Mouse (Mus musculus) right cerebral cortex, adult 18-20 months (tissue): Measurements from ENCODE around the gene Gm45234.

Source experiments
- DNase-seq: peaks from one replicate; pipeline ENCODE4 v3.0.0; 2022; ENCODE audit warnings: mixed read lengths

Gm45234 gene

DNA sequence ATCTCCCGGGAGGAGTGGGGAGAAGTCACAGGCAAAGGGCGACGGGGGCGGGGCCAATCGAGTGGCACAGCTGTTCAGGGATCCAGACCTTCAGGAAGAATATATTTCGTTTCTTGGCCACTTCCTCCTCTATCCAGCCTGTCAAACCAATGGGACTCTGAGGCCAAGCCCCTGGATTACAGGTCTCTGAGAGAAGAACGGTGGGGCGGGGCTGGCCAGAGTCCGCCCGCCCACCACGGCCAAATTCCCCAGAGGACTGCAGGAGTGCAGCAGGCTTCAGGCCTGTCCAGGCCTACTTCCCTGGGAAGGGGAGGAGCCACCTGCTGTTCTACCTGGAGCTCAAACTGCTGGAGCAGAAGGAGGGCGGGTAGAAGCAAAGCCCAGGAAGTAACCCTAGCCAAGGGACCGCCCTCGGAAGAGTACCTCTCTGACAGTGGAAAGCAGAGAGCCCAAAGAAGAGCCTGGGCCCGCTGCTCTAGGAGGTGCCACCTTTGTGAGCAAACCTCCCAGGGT lies 17.3 kb downstream of the Gm45234 start, which contains the start of gene Ptpn6:
Ptpn6 (minus strand) TSS at position 204 of the 513 bp plus-strand sequence.
- no peak for DNase-seq

DNA sequence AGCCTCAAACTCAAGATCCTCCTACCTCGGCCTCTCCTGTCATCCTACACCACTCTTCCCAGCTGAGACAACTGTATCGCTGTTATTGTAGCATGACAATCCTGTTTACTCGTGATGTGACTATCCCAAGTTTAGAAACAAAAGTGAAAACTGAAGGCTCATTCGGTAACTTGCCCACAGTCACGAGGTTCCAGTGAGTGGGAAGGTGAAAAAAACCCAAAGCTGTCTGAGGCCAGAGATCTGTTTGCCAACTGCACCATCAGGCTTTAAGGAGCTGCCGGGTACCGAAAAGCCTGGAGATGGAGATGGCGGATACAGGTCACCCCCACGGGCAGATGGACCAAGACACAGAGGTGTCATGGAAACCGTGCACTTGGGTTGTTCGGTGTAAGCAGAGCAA lies 18.8 kb downstream of the Gm45234 start:
- no peak for DNase-seq

DNA sequence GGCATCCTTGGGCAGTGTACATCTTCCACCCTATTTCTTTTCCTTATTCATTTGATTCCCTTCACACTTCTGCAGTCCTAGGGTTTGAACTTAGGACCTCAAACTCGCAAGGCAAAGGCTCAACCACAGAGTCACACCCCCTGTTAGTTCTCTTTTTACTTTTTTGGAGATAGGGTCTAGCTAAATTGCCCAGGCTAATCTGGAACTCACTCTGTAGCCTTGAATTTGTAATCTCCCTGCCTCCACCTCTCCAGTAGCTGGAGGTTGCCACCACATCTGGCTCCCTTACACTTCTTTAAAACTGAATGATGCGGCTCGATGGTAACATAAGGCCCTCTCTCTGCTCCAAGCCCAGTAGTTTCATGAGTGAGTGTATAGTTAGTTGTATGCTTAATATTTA lies 21.4 kb downstream of the Gm45234 start:
- no peak for DNase-seq

DNA sequence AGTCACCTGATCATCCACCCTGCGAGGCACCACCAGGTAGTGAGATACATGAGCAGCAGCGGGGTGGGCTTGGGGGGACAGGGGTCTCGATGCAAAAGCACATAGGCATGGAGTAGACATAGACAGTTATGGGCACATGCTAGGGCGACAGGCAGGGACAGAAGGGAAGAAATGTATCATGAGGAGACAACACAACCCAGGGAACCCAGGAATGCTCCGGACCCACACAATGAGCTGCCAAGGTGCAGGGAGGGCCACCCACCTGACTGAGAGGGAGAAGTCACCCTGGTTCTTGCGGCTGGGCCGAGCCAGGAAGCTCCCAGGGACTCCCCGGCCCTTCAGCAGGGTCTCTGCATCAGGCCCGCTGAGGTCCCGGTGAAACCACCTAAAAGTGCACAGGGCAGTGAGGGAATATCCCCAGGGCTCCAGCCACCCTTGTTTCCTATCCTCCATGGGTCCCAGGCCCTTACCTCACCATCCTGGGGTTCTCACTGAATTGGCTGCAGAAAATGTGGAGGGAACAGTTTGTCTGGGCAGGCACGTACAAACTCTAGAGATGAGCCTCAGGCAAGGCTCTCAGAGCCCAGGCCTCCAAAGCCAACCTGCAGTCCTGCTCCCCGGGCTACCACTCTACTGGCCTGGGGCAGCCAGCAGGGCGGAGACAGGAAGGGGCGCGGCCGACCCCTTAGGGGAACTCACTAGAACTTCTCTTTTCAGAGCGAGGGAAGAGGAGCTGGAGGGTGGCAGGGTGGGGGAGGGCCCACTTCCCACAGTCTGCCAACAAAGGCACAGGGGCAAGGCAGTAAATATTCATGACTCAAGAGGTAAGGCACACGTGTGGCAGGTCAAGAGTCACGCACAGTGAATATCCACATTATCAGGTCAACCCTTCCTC lies 23.1 kb downstream of the Gm45234 start:
- no peak for DNase-seq

DNA sequence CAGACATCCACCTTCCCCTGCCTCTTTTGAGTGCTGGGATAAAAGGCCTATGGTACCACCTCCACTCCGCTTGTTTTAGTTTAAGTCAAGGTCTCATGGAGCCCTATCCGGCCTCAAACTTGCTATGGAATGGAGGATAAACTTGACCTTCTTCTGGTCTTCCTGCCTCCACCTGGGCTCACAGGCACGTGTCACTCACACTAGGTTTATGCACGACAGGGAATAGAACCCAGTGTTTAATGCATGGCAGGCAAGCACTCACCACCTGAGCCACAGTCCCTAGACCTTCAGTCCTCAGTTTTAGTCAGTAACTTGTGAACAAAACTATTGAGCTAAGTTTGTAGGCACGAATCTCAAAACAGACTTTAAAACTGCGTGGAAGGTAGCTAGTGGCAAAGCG lies 24.8 kb downstream of the Gm45234 start:
- DNase-seq = no peak

DNA sequence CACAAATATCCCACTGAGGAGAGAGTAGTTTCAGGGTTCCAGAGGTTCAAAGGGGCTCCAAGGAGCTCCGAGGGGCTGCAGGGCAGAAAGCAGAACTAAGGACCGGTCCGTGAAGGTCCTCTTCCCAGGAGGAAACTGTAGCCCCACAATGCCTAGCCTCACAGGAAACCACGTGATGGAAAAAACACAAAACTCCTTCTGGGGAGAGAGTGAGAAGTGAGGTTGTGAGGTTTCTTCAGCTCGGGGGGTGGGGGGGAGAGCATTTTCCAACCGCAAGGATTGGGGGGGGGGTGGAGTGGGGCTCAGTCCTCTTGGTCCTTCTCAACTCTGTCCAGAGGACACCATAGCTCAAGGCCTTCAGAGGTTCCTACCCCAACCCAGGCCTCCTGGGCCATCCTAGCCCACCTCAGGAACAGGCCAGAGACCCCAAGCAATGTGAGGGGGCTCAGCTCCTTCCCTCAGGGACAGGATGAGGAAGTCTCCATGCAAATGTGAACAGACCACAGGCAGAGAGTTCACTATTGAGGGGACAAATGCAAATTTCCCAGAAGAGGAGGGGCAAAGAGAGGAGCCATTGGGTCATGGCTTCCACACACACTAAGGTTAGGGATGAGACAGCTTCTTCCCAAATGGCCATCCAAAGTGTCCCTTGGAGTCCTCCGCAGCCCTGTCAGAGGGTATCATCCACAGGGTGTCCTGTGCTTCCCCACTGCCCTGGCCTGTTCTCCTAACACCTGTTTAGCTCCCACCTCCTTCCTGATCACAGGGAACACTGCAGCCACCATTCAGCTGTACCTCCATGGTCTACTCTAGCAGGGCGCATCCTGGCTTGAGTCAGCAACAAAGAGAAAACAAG lies 25.7 kb downstream of the Gm45234 start:
- no peak for DNase-seq

DNA sequence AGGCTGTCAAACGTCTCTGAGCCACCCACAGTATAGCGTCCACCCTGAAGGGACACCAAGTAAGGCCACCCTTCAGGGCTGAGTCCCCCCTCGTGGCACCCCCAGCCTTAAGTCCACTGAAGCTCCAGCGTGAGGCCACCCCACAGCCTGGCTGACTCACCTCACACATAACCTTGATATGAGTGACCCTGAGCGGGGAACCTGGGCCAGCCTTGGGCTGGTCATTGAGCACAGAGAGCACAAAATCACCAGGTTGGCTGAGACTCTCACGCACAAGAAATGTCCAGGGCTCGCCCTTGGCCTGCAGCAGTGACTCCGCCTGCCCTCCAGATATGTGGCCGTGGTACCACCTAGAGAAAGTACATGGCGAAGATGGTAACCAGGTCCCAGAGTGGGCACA lies 27.2 kb downstream of the Gm45234 start:
- no peak for DNase-seq

DNA sequence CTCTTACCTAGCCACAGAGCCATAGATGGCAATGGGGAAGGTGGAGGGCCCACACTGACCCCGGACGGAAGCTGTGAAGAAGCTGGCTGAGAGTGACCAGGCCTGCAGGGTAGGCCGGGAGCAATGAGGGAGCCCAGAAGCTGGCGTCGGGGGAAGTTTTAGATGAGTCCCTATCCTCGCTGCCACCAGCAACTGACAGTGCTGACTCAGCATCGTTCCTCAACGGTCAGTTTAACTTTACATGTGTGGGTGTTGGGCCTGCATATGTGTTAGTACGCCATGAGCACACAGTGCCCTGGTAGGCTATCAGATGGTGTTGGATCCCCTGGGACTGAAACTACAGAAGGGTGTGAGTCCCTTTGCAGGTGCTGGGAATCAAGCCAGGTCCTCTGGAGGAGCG lies 31.3 kb downstream of the Gm45234 start:
- DNase-seq = no peak

DNA sequence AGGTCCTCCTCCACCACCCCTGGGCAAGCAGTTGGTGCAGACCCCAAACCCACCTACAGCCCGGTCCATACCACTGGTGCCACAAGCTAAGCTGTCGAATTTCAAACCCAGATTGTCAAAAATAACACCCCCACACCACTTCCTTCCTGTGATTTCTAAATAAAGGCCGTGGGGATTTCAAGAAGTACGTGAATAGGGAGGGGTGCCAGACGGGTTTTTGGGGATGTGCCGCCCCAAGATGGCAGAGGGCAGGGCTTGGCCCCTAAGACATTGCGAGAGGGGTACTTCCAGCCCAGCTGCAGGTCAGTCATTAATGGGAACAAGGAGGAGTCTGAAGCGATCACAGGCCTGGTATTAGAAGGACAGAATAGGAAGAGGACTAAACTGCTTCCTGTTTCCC lies 32.3 kb downstream of the Gm45234 start:
- DNase-seq = no peak

DNA sequence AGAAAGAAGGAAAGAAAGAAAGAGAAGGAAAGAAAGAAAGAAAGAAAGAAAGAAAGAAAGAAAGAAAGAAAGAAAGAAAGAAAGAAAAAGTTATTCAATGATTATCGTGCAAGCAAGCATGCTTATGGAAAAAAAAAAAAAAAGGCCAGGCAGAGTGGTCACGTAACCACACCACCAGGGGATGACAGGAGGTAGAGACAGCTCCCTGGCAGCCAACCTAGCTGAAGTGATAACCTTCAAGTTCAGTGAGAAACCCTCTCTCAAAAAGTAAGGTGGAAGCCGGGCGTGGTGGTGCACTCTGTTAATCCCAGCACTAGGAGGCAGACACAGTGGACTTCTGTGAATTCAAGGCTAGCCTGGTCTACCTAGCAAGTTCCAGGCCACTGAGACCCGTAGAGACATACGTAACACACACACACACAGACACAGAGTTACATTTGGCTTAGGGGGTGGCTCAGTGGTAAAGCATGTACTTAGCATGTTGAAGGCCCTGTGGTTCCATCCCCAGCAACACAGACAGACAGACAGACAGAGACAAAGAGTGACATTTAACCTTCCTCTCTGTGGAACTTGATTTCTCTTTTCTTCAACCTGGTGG lies 32.8 kb downstream of the Gm45234 start:
- DNase-seq = no peak

DNA sequence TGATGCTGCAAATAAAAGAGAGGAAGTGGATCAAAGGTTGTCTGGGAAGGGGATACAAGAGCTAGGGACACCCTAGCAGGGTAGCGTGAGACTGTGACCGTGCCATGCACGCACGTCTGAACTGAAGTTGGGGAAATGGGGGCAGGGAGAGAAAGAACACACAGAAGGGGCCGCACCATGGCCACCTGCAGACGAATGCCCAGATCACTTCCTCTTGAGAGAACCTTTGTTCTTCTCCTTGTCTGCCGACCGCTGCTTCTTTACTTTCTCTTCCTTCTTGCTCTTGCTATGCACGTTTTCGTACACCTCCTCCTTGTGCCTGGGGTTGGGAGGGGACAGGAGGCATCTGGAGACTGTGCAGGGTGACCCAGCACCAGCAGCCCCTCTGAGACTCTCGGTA lies 34.9 kb downstream of the Gm45234 start:
- no peak for DNase-seq

DNA sequence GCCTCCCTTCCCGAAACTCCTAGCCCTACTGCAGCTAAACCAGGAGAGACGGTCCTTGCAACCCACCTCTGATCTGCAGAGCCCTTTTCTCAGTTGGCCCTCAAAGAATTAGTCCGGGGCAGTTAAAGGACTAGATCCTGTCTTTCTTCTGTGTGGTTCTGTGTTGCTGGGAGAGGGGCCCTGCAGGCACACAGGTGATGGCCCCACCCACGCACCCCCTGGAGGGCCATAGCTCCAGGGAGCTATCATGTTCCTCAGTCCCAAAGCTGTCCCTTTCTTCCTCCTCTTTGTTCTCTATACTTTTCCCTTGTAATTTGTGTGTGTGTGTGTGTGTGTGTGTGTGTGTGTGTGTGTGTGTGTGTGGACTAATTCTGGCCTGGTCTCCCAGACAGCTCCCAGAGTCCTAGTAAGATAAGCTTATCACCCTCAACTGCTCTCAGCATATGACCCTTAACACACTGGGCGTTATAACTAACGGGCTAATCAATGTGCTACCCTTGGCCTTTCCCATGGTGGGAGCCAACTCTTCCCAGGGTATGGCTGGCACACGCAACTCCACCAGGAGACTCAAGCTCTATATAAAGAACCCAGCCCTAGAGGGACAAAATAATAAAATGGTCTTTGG lies 36.4 kb downstream of the Gm45234 start:
- DNase-seq = no peak

DNA sequence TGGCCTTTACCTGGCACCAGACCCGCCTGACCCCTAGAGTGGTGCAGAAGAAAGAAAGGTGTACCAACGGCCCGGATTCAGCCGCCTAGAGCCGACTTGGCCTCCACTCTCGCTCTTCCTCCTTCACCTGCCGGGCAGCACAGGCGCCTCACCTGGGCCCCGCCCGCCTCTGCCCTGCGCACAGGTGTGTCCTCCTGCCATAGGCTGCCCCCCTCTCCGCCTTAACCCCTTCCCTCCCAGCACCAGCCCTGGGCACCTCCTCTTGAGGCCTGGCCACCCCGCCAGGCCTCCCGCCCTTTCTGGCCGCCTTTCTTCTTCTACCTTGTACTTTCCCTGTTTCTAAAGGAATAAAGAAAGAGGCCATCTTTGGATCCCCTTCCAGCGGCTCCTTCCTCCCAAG lies 37.1 kb downstream of the Gm45234 start:
- no peak for DNase-seq

DNA sequence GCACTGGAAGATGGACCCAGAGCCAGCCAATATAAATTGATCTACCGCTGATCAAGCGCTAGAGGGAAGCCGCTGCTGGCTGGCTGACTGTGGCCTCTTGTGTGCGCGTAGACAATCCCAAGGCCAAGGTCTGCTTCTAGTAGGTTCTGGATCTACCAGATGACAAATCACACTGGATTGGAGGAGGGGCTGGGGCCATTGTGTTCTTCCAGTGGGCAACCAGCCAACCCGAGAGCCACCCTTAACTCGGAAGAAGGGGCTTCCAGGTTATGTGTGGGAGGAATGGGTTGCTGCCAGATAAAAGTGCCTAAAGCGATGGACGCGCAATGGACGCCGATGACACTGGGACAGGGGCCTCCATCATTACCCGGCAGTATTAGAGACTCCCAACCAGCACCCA lies 37.9 kb downstream of the Gm45234 start:
- no peak for DNase-seq

DNA sequence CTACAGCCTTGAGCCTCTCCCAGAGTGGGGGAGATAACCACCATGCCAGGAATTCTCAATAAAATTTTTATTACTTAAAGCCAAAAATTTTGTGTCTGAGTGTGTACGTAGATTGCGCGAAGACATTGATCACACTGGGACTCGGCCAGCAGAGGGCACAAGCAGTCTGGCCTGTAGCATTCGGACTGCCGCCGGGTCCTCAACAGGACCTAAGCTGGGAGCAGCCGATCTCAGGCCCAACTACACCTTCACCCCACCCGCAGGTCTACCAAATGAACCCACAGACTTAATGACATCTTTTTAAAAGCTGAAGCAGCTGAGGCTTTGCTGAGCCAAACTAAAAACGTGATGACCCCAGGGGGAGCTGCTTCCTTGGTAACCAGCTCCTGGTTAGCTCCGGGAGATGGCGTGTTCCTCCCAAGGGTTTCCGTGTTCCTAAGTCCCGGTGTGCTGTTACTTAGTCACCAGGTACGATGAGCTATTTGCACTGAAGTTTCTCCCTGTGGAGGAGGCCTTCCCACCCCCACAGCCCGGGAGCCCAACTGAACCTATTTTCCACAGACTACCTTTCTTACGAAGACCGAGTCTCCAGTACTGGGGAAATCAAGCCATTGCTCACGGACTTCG lies 38.8 kb downstream of the Gm45234 start:
- no peak for DNase-seq

DNA sequence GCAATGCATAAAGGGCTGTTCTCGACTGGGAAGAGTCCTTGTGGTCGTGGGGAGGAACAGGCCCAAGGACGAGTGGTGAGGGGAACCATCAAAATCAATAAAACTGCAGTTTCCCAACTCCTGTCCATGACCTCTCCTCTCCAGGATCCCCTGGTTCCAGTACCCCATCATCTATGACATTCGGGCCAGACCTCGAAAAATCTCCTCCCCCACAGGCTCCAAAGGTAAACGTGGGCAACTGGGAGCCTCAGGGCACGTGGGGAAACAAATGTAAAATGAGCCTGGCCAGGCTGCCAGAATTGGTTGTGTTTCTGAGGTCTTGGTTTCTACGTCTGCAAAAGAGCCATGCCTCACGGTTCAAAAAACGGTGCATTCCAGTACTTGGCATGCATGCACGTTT lies 42.9 kb downstream of the Gm45234 start:
- DNase-seq = no peak

DNA sequence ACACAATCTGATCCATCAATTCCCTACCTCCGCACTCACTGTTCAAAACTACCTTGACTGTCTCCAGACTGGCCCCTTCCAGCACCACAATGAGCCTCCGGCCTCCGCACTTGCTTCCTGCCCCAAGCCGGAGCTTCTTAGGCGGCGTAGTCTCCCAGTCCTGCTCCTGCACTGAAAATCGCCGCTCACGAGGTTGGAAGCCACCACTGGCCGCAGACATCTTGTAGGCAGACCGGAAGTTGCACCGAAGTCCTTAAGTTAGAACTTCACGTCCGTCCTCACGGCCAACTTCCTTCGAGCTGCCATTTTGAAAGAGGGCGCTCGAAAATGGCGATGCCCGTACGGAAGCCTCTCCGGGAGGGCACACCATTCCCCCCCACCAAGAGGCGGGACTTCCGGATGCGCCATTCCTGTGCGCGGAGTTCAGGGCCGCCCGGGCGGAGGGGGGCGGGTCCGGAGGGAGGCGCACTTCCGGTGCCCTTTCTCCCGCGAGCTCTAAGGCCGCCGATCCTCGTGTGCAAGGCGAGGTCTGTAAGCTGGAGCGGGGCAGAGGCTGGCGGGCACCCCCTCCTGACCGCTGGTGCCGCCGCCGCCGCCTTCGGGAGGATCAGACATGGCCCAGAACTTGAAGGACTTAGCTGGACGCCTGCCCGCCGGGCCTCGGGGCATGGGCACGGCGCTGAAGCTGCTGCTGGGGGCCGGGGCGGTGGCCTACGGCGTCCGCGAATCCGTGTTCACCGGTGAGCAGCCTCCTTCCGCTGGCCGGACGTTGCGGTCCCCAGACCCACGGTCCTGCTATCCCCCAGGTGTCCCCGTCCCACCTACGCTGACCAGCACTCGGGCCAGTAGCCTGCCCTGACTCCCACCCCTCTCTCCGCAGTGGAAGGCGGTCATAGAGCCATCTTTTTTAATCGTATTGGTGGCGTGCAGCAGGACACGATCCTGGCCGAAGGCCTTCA lies 43.7 kb downstream of the Gm45234 start, which contains the start of the genes Emg1 and Phb2:
Emg1 (minus strand) TSS at position 355 of the 959 bp plus-strand sequence.
Phb2 (plus strand) TSS at position 513 of the 959 bp plus-strand sequence.
- DNase-seq = peak; percentile 98

DNA sequence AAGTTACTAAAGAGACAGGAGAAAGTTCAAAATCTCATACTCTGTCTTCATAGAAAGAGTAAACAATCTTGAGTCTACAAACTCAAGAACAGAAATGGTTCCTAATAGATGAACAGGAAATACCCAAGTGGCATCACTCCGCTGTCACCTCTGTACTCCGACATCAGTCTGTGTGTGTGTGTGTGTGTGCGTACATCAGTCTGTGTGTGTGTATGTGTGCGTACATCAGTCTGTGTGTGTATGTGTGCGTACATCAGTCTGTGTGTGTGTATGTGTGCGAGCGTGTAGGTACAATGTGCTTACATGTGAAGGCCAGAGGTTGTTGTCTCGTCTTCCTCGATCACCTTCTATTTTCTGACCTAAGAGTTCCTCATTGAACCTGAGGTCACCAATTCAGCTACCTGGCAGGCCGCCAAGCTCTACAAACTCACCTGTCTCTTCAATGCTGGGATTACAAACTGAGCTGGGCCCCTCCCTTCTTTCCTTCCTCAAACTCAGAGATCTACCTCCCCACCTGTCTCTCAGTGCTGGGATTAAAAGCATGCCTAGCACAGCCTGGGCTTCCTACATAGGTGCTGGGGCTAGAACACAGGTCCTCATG lies 47.4 kb downstream of the Gm45234 start:
- no peak for DNase-seq

DNA sequence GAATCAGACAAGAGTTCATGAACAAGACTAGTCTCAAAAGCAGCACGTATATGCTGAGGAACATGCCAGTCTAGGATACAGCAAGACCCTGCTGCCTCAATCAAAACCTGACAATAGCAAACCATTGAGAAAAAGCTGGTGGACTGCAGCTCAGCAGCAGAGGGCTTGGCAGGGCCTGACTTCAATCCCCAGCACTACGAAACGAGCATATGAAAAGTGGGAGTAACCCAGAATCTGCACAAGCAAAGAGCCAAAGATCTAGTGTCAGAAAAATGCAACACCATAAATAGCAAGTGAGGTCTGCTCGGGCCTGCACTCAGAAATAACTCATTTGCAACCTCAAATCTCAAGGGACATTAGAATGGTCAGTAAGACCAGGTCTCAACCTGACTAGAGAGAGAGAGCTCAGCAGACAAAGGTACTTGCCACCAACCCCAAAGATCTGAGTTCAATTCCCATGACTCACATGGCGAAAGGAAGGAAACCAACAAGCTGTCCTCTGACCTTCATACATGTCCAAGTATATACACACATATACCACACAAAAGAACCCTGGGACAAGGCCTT lies 49.7 kb downstream of the Gm45234 start:
- DNase-seq = no peak

DNA sequence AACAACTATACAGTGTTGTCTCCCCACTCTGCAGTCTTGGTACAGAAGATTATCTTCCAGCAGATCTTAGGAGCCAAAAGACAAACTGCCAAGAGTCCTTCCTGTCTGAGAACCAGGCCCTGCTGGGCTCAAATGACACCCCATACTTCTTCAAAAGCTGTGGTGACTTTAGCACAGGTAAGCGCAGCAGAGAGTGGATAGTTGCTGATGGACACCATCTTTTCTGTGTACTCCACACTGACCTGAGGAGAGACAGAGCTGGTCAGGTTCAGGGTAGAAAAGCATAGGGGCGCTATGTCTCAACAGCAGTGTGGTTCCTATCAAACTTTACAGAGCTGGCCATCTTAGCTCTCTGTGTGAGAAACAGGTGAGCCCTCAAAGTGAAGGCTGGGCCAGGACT lies 51.4 kb downstream of the Gm45234 start:
- no peak for DNase-seq
